Mouse (Mus musculus): Measurements from ENCODE around the gene Nbas.
A peak's percentile ranks its signal among the peaks of the same experiment; 100 is the strongest.

Gene Nbas

DNA sequence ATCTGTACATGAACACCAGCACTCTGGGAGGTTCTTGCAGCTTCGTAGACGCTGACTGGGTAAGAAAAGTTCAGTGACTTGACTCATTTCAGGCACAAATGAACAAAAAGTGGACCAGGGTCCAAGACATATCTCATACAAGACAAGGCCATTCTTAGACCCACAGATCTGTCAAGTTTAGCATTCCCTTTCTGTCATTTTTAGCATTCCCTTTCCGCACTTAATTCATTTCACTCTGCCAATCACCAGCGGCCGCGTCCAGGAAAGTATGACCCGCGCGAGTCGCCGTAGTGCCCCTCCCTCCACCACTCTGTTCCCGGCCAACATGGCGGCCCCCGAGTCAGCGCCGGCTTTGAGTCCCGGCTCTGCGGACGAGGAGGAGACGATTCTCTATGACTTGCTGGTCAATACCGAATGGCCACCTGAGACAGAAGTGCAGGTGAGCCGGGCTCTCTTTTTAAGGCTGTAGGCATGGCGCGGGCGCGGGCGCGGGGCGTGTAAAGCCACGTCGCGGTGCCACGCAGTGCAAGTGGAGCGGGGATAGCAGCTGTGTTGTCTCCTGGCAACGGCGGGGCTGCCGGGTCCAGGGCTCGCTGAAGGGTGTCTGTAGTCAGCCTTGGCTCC, at the start of gene Nbas:
Gene Nbas (plus strand): TSS at position 308 of the 624 bp plus-strand sequence.
- peak; percentile 91 for DNase-seq

DNA sequence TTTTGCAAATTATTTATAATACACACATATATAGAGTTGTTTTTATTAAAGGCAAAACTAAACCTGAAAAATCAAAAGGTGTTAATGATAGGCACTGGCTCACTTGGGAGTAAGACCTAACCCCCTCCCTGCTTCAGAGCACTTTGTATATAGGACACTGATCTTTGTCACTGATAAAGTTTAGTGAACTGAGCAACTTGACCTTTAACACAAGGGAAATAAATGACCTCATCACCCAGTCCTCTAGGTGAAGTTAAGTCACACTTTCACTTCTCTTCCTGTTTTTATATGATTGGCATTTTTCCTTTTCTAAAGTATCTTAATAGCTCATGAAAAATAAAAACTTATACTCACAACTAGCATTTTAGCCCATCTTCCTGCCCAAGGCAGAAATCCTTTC, 26.5 kb upstream of the Nbas start:
- DNase-seq, result no peak

DNA sequence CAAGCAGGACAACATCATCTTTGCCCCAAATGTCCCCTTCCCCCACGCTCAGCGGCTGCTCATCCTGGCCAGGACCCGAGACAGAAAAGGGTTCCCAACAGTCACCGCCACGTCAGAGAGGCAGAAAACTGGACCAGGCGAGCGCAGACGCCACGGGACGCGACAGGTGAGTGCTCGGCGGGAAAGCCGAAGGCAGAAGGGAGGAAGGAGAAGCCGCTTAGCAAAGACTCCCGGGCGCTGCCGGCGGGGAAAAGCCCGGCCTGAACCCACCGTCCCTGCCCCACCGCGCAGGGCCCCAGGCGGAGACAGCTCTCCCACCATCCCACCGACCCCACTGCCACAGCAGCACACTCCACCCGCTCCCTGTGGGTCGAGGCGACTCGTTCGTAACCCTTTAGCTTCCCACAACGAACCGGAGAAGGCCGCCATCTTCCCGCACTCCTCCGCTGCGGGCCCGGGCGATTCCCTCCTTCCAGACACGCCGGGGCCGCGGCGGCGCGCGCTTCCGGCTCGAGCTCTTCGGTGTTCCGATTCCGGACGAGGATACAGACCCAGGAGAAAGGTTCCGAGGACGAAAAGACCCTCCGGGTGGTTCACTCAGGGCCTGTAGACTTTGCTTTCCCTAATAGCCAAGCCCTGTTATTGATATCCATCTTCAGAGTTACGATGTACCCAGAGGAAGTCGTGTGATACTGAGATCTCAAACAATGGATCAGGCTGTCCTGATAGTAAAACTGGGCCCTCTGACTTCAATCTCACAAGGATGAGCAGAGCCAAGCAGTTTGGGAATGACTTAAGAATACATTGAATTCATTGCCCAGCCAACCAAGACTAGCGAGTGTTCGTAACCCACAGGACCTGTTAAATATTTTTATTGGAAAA, 20.0 kb upstream of the Nbas start, which contains the start of gene Ddx1:
Gene Ddx1 (minus strand): TSS at position 523 of the 882 bp plus-strand sequence.
- DNase-seq, result peak; percentile 87

DNA sequence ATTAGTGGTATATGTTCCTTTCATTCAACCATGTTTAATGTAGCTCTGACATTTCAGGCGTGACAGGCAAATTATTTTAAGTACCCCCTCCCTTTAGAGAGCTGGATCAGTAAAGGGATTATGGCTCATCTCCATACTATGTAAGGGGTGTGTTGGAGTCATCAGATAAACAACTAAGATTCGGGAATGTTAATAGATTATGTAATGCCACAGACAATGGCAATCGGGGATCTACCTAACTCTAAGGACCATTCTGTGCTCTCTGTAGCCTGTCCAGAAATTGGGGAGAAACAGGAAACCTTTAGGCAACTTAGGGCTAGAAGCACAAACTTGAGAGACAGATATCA, 19.4 kb upstream of the Nbas start:
- DNase-seq, result no peak

DNA sequence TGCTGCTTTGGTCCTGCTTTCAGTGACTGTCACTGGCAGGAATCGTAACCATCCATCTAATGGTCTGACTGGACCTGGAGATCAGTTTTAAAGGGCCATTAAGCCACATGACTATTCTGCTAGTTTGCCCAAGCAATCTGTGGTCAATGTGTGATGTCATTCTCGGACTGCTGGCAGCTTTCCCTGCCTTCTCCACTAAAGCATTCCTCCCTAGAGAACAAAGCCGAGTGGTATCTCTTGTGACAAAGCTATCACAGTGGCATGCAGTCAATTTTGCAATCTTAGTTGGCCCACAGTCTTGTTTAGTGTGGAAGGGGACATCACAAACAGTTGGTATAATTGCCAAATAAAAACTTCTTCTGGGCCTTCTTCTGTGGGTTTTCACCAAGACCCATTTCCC, 13.9 kb upstream of the Nbas start:
- DNase-seq, result peak; percentile 12

DNA sequence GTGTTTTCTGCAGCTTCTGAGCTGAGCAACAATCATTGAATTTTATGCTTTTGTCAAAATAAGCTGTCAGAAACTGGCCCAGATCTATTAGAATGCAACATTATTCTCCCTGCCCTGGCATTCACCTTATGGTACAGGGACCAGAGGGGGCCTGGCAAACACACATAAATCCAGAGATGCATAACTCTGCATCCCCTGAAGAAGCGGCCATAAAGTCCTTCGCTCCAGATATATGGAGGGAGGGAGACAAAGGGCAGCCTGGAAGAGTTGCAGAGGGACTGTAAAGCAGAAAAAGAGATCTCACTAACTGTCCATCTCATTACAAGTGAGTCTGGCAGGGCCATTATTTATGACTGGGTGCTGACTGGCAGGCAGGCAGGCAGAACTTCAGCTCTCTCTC, 13.2 kb upstream of the Nbas start:
- DNase-seq, result no peak

DNA sequence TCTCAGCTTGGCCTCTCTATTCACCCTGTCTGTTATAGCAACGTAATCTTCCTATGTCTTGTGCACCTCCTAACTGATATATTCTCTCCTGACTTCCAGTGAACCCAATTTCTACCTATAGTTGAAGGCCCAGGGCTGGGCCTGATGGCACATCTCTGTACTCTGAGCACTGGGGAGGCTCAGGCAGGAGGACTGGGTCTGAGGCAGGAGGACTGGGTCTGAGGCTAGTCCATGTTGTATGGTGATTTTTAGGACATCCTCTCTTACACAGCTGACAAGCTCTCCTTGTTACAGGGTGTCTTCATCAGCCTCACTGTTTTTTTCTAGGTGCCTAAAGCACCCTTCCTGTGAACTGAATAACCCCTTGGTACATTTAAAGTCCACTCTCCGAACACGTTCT, 521 bp upstream of the Nbas start:
- DNase-seq, result no peak

DNA sequence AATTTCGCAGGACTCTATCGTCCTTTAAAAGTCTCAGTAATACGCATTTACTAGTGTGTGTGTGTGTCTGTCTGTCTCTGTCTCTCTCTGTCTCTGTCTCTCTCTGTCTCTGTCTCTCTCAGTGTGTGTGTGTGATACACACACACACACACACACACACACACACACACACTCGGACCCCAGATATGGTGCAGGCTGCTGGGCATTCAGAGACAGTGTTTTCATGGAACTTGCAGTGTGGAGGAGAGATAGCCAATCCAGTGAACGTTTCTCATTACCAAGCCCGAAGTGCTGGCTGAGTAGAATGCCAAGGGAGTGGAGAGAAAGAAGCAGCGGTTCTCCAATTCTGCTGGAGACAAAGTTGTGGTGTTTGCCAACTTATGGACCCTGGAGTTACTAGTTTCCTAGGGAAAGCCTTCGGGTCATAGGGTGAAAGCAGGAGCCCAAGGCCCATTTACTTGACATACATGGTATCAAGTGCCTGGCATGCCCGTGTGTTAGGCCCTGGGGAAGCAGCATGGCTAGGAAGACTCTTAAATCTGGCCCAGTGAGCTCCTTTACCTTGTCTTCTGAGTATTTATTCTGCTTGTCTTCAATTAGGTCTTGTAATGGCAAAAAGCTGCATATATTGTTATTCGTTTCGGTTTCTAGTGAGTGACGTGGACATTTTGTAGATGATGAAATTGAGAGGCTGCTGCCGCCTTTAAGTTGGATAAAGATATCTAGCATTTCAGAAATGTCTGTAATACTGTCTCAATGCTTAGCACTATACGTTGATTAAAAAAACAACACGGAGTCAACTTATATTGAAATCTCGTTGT, 847 bp downstream of the Nbas start:
- DNase-seq, result no peak

DNA sequence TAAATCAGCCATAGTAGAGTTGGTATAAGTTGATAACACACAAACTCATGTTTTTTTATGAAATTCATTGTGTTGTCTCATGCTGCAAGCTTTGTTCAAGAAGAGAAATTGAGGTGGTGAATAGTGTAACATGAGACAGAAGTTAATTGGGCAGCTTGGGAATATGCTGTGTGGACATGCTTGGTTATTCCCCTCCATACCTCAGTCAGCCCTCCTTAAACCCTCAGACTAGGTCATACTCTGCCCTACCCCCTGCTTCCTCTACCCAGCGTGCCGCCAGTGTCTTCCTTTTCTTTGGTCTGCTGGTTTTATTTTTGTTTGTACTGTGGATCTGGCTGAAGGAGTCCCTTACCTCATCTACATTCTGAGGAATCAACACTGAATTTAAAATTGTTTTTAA, 22.5 kb downstream of the Nbas start:
- no peak for DNase-seq

DNA sequence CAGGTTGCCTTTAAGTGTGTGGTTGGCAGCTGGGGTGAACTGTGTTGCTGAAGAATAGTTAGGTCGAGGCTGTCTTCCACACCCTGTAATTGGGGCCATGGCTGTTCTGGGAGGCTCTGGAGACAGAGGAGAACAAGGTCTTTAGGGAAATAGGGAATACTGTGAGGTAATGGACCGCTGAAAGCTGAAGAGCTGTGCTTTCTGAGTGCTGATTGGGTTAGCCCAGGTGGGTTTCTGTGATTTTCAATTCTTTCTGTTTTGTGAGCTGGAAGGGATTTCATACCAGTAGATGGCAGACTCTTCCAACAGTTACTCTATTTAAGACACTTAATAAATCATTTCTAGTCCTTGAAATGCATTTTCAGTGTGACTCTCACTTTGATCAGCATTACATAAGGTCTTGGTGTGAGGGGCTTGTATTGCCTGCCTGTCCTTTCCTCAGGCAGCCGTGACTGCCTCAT, 24.5 kb downstream of the Nbas start:
- DNase-seq, result no peak

DNA sequence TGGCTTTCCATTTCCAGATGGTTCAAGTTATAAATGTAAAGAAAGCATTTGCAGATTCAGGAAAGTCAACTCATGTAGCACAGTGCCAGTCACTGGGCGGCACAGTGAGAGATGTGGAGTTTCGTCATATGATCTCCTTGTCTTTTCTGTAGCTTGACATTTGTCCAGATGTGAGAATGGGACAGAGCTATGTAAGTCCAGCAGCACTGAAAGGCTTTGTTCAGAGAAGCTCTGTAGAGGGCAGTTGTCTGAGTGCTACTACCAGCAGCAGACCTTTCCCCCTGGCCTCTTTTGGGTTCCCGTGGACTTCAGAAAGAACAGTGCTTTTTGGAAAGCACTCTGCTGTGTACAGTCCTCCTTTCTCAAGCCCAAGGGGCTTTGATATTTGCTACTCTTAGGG, 34.1 kb downstream of the Nbas start:
- DNase-seq, result no peak

DNA sequence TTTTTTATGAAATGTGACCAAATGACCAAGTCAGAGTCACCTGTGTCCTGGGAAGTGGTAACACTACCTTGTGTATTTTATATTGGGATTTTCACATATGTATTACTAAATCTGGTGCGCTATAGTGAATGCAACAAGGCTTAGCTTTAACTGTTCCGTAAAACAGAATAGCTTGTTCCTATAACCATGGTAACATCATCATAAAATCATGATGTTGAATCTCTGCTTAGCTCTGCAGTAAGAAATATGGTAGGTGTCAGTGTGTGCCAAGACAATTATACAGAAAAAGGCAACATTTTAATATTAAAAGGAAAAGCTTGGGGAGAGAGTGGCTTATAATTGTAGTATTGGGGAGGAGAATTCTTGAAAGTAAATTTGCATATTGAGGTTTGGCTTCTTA, 45.0 kb downstream of the Nbas start:
- no peak for DNase-seq

DNA sequence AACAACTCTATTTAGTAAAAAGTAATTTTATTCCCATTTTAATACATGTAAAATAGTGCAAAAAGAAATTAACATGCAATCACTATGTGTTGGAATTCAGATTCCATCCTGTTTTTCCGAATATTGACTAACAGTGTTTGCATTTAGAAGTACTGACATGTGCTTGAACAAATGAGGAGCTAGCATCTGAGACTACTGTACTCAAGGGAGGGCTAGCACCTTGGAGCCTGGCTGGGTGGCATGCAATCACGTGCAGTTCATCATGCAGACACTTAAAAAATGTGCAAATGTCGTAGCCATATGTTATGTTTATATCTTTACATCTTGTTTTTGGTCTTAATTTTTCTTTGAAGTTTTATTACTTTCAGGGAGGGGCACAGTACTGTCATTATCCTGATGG, 45.5 kb downstream of the Nbas start:
- no peak for DNase-seq

DNA sequence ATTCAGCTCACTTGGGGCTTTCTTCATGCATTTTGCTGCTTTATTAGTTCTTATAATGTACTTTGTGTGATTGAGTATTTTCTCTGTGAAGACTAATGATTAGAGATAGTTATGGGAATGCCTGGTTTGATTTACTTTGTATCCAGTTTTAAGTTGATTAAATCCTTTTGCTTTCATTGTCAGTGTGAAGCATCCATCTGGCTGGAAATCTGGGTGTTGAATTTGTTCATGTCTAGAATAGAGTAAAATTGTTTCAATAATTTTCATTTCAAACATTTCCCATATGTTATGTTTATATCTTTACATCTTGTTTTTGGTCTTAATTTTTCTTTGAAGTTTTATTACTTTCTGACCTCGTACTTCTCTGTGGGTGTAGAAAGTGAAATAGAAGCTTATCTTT, 46.1 kb downstream of the Nbas start:
- DNase-seq, result no peak

DNA sequence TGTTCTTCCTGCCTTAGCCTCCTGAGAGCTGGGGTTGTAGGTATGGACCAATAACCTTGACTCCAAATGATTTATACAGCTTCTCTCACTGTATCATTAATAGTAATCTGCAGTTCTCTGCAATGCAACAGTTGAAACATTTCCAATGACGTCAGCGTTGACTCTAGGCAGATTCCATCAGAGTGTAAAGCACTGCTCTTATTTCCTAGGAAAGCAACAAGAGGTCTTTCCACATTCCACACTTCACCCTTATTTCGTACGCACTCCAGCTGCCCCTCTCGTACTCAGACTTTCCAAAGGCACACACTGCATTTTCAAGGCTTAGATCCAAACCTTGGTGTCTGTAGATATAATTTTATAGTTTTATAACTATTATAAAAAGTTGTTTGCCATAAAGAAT, 73.6 kb downstream of the Nbas start:
- DNase-seq, result peak; percentile 14

DNA sequence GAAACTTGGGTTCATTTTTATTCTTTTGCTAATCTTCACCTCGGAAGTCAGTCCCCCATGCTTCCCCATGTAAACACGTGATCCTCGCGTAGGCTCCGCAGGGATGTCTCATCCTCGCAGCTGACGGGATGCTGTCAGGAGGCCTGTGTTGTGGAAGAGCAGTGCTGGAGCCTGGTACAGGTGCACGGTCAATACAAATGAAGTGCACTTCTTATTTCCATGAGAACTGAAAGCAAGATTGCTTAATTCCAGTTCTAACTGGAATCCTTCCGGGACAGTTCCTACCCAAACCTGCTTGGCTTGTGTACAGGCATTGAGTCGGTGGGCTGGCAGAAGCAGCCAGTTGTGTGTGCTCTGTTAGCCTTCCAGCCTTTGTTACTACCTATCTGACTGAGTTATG, 87.3 kb downstream of the Nbas start:
- no peak for DNase-seq

DNA sequence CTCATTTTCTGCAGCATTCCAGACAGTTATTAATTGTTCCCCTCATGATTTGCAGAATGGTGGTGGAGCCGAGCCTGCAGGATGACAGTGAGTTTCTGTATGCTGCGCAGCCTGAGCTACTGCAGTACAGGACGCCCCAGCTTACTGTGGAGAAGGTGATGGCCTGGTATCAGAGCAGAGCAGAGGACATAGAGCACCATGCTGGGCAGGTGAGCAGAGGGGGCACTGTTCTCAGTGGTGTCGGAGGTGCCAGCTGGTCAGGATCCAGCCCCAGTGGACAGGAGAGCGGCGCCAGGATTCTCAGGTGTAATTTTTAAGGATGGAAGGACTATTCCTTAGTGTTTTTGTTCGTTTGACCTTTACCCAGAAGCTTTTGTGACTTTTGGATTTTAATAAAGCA, 87.8 kb downstream of the Nbas start:
- DNase-seq, result no peak

DNA sequence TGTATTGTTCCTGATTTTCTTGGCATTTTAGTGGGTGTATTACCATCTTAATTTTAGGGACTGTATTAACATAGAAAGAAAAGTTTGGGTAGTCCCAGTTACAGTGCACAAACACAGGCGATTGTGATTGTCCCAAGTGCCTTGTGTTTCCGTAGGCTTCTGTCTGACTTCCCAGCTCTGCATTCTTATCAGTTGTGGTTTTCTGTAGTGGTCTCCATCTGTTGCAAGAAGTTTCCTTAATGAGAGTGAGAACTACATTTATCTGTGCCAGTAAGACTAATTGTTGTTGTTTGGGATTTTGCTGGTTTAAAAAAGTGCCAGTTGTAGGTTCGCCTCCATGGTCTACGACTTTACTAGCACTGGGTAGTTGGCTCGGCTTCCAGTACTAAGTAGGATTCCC, 88.3 kb downstream of the Nbas start:
- DNase-seq, result no peak

DNA sequence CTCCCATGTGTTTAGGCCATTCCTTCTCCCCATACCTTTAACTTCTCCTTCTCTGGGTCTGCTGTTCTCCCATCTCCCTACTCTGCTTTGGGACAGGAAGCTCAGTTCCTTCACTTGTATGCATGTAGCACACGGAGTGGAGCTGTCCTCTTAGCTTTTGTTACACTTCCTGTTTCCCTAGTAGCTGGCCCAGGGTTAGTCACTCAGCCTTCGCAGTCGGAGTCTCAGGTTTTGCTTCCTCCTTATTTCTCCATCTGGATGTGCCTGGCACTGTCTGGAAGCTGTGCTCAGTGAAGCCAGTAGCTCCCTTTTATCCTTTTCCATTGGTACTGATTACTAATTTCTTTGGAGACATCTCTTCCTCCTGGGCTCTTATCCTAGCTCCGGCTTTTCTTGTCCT, 89.9 kb downstream of the Nbas start:
- no peak for DNase-seq

DNA sequence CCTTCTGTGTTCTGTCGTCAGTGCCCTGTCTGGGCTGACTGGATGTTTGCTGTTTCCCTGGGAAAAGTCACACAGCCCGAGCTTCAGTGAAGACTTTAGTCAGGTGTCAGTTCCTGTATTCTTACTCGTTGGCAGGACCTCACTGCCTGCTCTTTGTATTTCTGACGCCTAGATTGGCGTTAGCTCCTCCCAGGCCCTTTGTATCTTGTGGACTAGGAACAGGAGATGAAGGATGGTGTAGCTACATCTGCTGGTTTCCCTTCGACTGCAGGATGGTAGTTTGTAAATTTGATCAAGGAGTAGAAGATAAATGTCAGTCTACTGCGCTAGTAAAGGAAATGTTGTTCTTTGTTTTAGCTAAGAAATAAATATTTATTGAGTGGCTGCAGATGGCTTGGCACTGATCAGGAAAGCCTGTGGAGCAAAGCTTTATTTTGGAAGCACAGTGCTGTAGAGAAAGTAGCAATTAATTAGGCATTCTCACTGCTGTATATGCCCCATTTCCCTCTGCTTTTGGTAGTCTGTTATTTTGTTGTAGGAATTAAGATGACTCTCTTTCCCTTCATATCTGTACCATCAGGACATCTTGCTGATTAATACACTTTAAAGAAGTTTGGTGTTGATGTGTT, 91.4 kb downstream of the Nbas start:
- DNase-seq, result no peak

DNA sequence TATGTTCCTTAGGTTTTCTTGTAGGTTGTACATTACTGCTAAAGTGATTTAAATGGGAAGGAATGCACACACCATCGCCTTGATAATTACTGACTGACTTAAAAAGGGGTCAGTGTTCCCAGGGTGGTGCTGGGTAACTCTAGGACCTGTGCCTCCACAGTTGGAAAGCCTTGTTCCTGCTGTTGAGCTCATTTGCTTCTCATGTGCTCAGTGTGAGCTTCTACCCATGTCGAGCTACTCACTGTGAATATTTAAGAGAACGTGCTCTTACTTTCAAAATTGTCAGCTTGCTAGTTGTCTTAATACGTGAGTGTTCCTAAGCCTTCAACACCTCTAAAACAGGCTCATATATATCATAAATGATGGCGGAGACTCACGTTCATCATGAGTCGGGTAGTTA, 112.6 kb downstream of the Nbas start:
- DNase-seq, result no peak

DNA sequence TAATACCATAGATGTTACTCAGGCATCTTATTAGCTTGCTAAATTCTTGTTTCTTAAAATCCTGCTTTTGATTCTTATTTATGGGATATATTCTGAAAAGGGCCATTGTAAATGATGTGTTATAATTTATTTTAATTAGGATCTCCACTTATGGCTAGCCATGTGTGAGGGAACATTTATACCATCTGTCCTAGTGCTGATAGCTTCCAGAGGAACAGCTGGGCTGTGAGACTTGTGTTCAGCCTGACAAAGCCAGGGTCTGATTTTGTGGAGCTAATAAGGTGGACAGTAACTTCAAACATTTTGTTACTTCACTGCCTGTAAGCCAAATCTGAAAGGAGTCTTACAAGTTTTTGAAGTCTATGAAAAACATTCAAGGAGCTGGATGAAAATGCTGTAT, 113.1 kb downstream of the Nbas start:
- no peak for DNase-seq

DNA sequence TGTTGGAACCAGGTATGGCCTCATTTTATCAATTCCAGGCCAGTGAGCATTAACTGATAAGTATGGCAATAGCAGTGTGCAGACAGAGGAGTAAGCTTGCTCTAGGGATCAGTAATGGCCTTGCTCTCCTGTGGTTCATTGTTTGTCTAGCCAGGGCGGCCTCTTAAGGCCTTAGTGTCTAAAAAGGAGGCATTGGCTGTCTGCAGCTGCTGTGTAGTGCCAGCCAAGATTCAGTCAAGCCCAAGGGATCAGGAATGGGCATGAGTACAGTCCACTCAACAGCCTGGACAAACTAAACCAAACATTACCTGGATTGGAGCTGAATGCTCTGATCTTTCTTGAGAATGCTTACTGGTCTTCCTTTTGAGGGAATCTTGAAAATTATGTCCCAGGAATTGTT, 120.7 kb downstream of the Nbas start:
- DNase-seq, result no peak

All from lung, postnatal 10 days (tissue).